Mouse (Mus musculus): Measurements from ENCODE around the gene Cnnm2. TPM values are rescaled to one million over a fixed set of nuclear protein-coding genes. Genes with fewer than 3 reads are reported as not detected.

Cnnm2 gene
- polyA plus RNA-seq, 1 experiment from 2014 or later: 4.0 TPM

- no peak overlapping the region for H3K4me2 ChIP-seq
- H3K4me1 ChIP-seq: no peaks in the 10 kb centered on the region
- WGBS: 65% methylated on average over 9 of the region's 9 CpGs
- no peaks in the 10 kb centered on the region for H3K27me3 ChIP-seq
- no peak overlapping the region for H3K9ac ChIP-seq
- ATAC-seq (ENCODE audit: insufficient number of reproducible peaks, low FRiP score, low TSS enrichment, low read depth): no peak
- no peaks in the 10 kb centered on the region for H3K9me3 ChIP-seq
- H3K4me3 ChIP-seq: no peak overlapping the region
- no peaks in the 10 kb centered on the region for H3K36me3 ChIP-seq
- no peak overlapping the region for H3K27ac ChIP-seq
Observed at GRCm38 (mm10) chr19:46915406-46916080, 154.1 kb downstream of the Cnnm2 start.

GRCm38 (mm10) chr19:46920571-46920970 is 159.2 kb downstream of the Cnnm2 start:
- no peaks in the 10 kb centered on the region for H3K36me3 ChIP-seq
- no peak overlapping the region for H3K4me3 ChIP-seq
- no peak for ATAC-seq (ENCODE audit: insufficient number of reproducible peaks, low FRiP score, low TSS enrichment, low read depth)
- no peak overlapping the region for H3K9ac ChIP-seq
- no peaks in the 10 kb centered on the region for H3K9me3 ChIP-seq
- no peaks in the 10 kb centered on the region for H3K27me3 ChIP-seq
- no peaks in the 10 kb centered on the region for H3K4me1 ChIP-seq
- 80% methylated on average over 6 of the region's 6 CpGs for WGBS
- H3K4me2 ChIP-seq: no peak overlapping the region
- H3K27ac ChIP-seq: no peak overlapping the region

- no peak overlapping the region for H3K27ac ChIP-seq
- H3K9me3 ChIP-seq: no peaks in the 10 kb centered on the region
- 62% methylated on average over 4 of the region's 4 CpGs for WGBS
- no peaks in the 10 kb centered on the region for H3K36me3 ChIP-seq
- H3K4me2 ChIP-seq: no peak overlapping the region
- no peaks in the 10 kb centered on the region for H3K27me3 ChIP-seq
- H3K4me3 ChIP-seq: no peak overlapping the region
- no peak overlapping the region for H3K9ac ChIP-seq
- no peak for ATAC-seq (ENCODE audit: insufficient number of reproducible peaks, low FRiP score, low TSS enrichment, low read depth)
- H3K4me1 ChIP-seq: peaks cover 10% of the 10 kb centered on the region
Observed at GRCm38 (mm10) chr19:46926357-46926756, 165.0 kb downstream of the Cnnm2 start.

- peaks cover 10% of the 10 kb centered on the region for H3K4me1 ChIP-seq
- H3K9me3 ChIP-seq: no peaks in the 10 kb centered on the region
- H3K27me3 ChIP-seq: no peaks in the 10 kb centered on the region
- ATAC-seq (ENCODE audit: insufficient number of reproducible peaks, low FRiP score, low TSS enrichment, low read depth): no peak
- no peak overlapping the region for H3K4me2 ChIP-seq
- WGBS: 36% methylated on average over 5 of the region's 5 CpGs
- H3K9ac ChIP-seq: no peak overlapping the region
- H3K36me3 ChIP-seq: no peaks in the 10 kb centered on the region
- no peak overlapping the region for H3K4me3 ChIP-seq
- peak overlapping the region; percentile 35; the same call in 1 of the 2 replicates for H3K27ac ChIP-seq
Observed at GRCm38 (mm10) chr19:46926951-46927350, 165.6 kb downstream of the Cnnm2 start.

GRCm38 (mm10) chr19:46928136-46928535 is 166.7 kb downstream of the Cnnm2 start:
- 69% methylated on average over 4 of the region's 4 CpGs for WGBS
- Histone ChIP-seq H3K27ac (no peak overlapping the region), H3K4me2 (no peak overlapping the region), H3K9me3 (no peaks in the 10 kb centered on the region), H3K27me3 (no peaks in the 10 kb centered on the region), H3K4me3 (no peak overlapping the region), H3K9ac (no peak overlapping the region), H3K4me1 (peaks cover 10% of the 10 kb centered on the region), H3K36me3 (no peaks in the 10 kb centered on the region)
- ATAC-seq (ENCODE audit: insufficient number of reproducible peaks, low FRiP score, low TSS enrichment, low read depth): no peak

GRCm38 (mm10) chr19:46929044-46929587 is 167.7 kb downstream of the Cnnm2 start:
- H3K9me3 ChIP-seq: no peaks in the 10 kb centered on the region
- no peaks in the 10 kb centered on the region for H3K36me3 ChIP-seq
- 0 out of 2 replicates have a peak, but pooled peaks have one; percentile 14 for ATAC-seq (ENCODE audit: insufficient number of reproducible peaks, low FRiP score, low TSS enrichment, low read depth)
- no peak overlapping the region for H3K9ac ChIP-seq
- H3K4me3 ChIP-seq: no peak overlapping the region
- H3K4me1 ChIP-seq: peaks cover 10% of the 10 kb centered on the region
- no peak overlapping the region for H3K4me2 ChIP-seq
- no peaks in the 10 kb centered on the region for H3K27me3 ChIP-seq
- H3K27ac ChIP-seq: peak overlapping the region; percentile 2
- 19% methylated on average over 6 of the region's 6 CpGs for WGBS

Other genes with a start within 250 kb of the Cnnm2 start
- 127 and 138 TPM in 2 replicates for gene Arl3, start 188.4 kb upstream of the Cnnm2 start, polyA plus RNA-seq (2015; fragmentation: Nextera tagmentation; extraction: Ambion mirVana)
- gene Sfxn2, start 188.2 kb upstream of the Cnnm2 start, polyA plus RNA-seq (2015; fragmentation: Nextera tagmentation; extraction: Ambion mirVana): 22.3 and 23.5 TPM in 2 replicates
- 53.4 and 59.3 TPM in 2 replicates for gene Wbp1l, start 162.5 kb upstream of the Cnnm2 start, polyA plus RNA-seq (2015; fragmentation: Nextera tagmentation; extraction: Ambion mirVana)
- 1.9 and 2.7 TPM in 2 replicates for gene Cyp17a1, start 88.4 kb upstream of the Cnnm2 start, polyA plus RNA-seq (2015; fragmentation: Nextera tagmentation; extraction: Ambion mirVana)
- 13.5 and 14.3 TPM in 2 replicates for gene Borcs7, start 71.7 kb upstream of the Cnnm2 start, polyA plus RNA-seq (2015; fragmentation: Nextera tagmentation; extraction: Ambion mirVana)
- 20.6 and 24.1 TPM in 2 replicates for gene As3mt, start 54.1 kb upstream of the Cnnm2 start, polyA plus RNA-seq (2015; fragmentation: Nextera tagmentation; extraction: Ambion mirVana)

All from limb, embryonic 15.5 days (tissue).